Mouse (Mus musculus): Measurements from ENCODE around the gene Ppp1r12b. TPM values are rescaled to one million over a fixed set of nuclear protein-coding genes. Genes with fewer than 3 reads are reported as not detected.
A peak's percentile ranks its signal among the peaks of the same experiment; 100 is the strongest.

Ppp1r12b gene
- total RNA-seq, 2 experiments from 2014 or later: 10.5 to 11.4 TPM

DNA sequence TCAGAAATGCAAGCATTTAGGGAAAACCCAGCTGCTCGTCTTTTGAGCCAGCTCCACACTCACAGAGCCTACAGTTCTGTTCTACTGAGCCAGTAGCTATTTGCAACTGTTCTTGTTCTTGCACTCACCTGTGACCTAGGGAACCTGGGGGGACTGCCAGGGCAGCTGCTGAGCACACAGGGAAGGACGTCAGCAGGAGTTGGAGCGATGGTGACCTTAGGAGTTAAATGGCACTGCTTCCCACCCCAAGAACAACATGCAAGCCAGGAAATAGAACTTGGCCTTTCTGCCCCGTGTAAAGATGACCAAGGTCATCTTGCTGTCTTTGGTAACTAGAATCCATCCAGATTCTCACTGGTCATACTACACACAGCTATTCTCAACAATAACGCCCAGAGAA is 195.1 kb downstream of the Ppp1r12b start:
- no peak for DNase-seq

DNA sequence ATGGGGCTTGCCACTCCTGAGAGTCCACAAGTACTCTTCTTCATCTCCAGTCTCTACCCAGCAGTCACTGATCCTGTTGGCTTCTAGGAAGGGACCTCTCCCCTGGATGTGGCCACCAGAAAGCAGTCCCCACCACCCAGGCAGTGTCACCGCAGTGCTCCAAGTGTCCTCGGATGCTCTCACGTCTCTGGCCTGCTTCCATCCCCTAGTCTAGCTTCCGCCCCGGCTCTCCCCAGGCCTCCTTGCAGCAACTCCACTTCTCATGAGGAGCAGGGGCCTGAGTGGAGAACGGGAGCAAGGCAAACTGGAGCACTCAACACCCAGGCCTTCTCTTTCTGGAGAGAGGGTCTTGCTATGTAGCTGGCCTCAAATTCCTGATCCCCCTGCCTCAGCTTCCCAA is 196.6 kb downstream of the Ppp1r12b start:
- no peak for DNase-seq

DNA sequence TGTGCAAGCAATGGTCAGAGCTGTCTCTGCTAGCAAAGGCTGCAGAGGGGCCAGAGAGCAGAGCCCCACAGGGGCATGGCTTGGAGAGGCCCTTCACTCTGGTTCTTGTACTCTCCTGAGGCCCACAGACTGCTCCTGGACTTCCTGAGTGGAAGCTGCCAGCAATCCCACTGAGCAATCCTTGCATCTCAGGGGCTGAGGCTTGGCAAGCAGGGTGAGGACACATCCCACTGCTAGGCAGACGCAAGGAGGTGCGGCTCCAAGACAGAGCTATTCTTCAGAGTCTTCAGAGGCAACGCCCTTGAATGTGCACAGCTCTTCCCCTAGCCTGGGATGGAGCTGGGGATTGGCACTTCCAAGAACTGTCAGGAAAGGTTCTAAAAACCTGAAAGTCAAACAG is 198.5 kb downstream of the Ppp1r12b start:
- DNase-seq: no peak

DNA sequence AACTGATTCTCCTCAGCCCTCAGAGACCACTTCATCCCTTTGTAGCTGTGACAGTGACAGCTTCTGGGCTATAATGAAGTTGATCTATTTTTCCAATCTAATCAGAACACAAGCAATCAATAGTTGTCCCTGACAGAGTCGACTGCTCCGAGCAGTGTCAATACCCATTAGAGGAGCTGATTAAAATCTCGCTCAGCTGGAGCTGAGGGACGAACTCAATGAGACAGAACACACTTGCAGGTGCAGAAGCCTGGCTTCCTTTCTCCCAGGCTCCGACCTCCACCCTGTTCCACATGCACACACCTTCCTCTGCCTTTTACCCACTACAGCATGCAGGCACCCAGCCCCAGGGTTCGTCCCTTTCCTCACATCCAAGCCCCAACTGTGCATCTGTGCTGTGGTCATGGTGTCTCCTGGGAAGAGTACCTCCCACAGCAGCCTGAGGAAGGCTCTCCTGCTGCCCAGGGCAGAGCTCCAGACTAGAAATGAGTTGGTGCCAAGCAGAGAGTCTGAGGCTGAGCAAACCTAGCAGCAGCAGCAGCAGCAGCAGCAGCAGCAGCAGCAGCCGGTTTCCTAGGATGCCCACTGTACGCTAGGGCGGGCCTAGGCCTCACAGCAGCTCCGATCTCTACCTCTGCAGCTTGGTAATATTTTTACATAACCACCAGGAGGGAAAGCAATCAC is 199.4 kb downstream of the Ppp1r12b start:
- DNase-seq: no peak

DNA sequence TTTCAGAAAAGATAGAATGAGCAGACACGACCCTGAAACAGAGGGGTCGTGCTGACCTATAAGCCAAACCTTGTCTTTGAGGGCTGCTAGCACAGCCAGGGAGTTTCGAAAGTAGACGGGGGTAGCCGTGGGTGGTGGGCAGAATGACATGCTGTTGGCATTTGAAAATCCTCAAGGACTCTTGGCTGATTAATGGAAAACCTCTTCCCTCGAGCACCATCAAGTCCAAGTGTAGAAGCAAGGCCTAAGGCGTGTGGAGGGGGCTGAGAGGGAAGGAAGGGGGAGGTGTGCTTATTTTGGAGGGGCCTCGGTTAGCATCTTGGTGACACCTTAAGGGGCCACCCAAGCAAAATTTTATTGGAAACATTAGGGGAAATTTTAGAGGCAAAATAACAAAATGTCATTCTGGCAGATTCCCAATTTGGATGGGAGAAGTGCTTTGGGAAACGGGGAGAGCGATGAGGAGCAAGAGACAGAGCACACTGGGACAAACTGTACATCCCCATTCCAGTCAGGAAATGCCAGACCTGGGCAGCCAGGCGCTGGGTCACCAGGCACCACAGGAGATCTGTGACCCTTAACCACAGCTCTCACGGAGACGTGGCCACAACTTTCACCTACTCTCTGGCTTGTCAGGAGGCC is 200.1 kb downstream of the Ppp1r12b start:
- DNase-seq: peak in 1 of 2 experiments; percentile 28

DNA sequence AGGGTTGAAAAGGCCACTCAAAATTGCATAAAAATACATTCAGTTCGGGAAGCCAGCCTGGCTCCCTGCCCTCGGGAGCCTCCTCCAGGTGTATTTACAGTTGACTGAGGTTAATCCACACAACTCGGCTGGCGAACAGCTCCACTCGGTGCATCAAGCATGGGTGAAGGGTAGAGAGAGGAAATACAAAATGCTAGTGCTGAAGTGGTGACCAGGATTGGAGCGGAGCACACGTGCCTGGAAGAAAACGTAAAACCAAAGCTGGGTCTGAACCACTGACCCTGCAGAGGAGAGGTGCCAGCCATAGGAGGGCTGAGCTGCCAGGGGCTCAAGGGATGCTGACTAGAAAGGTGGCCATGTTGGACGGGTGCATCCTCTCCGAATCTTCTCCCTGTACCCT is 200.9 kb downstream of the Ppp1r12b start:
- DNase-seq: no peak

DNA sequence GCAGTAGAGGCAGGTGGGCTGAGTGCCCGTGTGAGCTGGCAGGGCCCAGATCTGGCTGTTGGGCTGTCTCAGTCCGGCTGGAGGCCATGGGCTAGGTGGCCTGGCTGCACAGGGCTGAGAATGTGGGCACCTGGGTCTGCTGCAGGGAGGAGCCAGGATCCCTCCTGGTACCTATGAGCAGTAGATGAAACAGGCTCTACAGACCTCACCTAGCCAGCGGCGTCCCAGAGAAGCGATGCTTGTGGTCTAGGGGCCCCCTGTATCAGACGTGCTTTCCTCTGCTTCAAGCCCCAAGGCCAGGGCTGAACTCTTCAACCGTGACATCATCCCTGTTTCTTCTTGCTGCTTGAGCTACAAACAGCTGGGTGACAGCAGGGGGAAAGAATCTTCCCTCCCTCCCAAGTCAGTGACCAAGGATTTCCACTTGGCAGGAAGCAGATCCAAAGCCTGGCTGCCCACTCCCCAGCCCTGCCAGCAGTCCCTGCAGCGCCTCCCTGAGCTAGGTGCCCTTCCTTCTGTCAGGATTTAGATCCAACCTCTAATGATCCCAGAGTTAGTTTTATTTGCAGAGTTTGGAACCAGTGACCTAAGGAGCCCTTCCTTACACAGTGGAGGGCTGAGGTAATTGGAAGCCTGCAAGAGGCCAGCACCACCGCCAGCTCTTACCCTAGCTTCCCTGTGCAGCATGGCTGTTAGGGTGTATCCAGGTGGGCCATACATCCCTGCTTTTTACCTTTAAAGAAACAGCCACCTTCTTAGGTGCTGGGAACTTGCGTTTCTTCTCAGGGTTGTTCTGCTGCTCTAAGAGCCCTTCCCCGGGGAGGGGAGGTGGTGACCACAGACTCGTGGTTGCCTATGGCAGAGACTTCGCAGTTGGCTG is 201.8 kb downstream of the Ppp1r12b start:
- DNase-seq: peak; percentile 54 to 63

DNA sequence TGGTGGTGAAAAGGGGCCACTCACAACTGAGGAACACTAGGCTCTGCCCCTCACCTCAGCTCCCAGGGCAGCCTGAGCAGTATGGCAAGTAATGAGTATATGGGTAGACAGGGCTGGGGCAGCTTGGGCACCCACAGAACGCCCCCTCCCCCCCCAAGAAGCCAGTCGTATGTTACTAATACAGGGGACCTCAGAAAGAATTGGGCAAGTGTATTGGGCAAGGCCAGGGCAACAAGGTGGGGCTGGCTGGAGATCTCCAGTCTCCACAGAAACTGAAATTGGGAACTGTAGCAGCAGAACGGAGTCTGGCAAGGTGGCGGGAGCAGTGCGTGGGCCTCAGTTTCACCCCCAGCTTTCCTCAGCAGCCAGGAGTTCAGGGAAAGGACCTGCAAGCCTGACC is 203.3 kb downstream of the Ppp1r12b start:
- no peak for DNase-seq

DNA sequence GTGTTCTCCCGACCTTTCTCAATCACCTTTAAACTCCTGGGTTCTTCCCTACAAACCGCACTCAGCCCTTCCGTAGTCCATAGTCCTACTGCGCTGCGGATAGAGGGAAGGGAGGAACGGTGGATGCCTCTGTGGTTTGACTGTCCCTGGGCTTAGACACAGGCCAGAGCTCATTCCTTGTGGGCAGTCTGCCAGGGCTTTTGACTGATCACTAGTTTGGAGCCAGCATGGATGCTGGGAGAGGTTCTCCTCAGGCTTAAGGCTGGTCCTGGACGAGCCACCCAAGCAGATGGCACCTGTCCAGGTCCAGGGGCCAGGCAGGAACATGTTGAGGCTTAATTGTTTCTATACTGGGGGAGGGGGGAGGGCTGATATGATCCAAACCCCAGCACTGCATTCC is 205.9 kb downstream of the Ppp1r12b start:
- DNase-seq: peak; percentile 49 to 56

DNA sequence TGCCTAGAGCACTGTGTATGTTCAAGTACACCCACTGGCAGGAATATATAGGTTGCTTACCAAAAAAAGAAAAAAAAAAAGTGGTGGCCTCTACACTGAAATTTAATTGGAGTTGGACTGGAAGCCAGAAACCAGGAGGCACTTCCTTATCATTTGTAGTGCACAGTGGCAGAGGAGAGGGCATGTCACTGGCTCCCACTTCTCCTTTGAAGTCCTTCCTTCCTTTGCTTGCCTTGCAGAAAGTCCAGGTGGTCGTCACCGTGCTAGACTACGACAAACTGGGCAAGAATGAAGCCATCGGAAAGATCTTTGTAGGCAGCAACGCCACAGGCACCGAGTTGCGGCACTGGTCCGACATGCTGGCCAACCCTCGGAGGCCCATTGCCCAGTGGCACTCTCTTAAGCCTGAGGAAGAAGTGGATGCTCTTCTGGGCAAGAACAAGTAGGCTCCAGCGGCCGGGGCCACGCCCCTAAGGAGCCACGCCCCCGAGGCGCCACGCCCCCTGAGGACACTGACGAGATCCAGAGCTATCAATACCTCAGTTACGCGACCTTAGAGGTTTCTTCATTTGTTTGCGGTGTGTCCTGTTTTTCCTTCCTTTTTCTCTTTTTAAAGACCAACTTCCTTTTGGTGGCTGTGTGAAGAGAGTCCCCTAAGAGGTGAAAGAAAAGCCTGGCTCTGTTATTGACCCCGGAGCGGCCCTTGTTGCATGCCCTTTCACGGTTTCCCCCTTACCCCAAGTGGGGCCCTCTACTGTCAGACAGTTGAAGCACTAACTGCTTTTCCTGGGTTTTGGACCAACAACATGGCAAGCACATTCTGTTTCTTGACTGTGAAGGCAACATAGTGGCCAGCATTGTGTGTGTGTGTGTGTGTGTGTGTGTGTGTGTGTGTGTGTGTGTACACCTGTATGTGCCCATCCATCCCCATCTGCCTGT is 208.2 kb downstream of the Ppp1r12b start:
- DNase-seq: peak; percentile 68 to 70

DNA sequence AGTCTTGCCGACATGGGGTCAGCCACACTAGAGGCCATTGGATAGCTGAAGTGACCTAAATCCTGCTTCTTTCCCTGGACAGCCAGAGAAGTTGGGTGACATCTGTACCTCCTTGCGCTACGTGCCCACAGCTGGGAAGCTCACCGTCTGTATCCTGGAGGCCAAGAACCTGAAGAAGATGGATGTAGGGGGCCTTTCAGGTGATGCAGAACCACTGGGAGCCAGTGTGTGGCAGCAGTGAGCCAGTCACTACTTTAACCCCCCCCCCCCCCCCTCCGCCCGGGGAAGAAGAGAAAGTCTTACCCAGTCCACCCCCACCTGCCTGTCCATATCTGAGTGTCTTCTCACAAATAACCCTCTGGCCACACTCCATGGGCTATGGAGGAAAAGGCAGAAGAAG is 210.1 kb downstream of the Ppp1r12b start:
- peak; percentile 45 to 62 for DNase-seq

DNA sequence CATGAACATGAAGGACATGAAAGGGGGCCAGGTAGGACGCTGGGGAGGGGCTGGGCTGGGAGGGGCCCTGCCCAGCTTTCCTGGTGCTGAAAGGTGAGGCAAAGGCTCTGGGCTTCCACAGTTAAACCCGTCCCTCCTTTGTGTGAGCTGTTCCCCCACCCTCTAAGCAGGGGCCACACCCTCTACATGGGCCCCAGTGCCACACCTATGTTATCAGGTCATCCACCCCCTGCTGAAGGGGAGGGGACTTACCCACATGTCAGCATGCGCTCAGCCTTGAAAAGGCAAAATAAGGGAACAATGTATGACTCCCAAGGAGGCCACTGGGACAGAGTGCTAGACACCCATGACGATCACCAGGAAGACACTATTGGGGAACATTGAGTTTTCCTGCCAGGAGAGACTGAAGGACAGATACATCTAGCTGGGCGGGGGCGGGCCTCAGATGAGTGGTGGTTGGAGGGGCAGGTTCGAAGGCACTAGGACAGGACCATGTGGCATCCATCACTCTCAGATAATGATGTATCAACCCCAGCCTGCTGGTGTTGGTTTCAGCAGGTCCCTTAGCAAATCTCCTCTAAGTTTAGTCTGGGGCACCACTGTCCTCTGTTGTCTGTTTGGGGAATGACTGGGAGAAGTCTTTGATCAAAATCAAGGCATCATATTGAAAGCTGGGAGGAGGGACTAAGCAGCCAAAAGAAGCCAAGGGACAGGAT is 213.6 kb downstream of the Ppp1r12b start:
- no peak for DNase-seq

DNA sequence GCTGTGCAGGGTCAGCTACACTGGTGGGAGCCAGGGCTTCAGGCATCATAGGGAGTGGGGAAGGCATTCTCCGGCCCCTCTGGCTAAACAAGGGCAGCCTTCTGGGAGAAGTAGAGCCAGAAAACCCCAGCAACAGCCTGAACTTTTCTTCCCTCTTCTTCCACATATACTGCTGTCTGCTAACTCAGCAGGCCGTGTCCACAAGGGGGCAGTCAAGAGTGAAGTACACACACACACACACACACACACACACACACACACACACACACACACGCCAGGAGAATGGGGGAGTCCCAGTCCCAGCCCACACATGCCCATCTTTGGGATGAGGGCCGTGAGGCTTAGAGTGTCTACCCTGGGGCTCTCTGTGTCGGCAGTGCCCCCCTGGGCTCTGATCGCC is 214.3 kb downstream of the Ppp1r12b start:
- peak in 1 of 2 experiments; percentile 47 for DNase-seq

DNA sequence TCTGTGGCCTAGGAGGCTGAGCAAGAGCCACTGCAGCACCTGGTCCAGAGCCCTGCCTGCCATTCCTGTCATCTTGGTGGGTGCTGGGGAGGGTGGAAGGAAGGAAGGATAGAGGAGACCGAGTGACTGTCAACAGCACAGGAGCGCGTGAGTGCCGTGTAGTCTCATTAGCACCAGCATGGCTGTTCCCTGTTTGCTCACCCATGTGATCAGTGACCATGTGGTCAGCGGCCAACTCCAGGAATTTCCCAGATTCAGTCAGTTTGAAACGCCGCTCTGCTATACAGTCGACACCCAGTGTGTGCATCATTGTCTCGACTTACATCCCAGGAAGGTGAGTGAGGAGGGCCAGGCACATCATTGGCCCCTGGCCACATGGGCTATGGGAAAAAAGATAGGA is 218.3 kb downstream of the Ppp1r12b start:
- no peak for DNase-seq

DNA sequence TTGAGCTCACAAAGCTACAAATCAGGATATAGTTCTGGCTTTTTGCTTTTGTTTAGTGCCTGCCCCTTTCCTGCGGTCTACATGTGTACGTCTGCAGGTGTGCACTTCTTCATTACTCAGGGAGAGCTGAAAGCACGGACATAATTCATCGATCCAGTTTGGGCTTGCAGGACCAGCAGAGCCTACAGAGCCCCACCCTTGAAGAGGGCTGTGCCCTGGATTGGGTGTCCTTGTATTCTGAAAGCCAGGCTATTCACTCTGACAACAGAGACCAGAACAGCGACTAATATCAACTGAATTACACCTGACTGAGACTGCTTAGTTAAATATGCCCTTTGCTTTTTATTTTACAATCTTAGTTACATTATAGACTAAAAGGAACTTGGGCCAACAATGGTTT is 222.1 kb downstream of the Ppp1r12b start:
- no peak for DNase-seq

DNA sequence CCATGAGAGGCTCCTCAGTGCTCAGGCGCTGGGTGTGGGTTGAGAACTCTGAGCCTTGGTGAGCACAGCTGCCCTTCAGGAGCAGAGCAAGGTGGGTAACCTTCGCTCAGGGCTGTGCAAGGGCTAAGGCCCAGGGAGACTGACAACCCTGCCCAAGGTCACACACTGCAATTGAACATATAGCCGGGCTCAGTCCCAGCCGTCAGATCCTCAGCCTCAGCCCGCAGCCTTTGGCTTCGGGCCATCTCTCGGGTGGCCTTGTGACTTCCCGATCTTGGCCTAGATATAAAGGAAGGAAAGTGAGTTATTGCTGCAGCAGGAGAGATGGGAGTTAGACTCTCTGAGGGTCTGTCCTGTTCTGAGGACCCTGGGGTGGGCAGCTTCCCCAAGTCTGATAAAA is 228.5 kb downstream of the Ppp1r12b start:
- peak; percentile 83 to 84 for DNase-seq

DNA sequence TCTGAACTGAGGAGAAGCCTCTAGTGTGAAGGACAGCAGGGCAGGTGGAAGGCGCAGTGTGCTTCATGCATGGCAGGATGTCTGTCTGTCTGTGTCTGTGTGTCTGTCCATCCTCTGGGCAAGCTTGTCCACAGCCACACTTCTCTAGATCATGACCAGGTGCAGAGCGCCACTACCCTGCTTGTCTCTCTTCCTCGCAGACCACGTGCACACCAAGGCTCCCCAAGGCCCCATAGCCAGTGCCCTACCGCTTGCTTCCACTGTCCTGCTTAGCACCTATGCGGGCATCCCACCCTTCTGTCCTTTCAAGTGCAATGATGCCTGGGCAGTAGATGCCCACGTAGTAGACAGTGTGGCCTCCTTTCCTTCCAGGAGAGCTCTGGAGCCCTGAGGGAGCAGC is 229.3 kb downstream of the Ppp1r12b start:
- DNase-seq: no peak

DNA sequence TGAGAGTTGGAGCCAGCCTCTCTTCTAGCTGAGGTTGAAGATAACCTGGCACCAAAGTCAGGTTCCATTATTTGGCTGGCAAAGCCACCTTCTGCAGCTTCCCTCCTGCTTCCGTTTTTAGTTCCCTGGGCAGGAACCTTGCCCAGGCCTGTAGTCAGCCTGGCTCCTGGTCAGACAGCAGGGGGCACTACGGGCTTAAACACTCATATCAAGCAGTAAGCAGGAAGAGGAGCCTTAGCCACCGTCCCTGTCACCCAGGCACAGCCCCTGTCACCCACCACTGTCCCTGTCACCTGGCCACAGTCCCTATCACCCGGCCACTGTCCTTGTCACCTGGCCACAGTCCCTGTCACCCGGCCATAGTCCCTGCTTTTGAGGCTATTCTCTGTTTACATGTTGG is 230.5 kb downstream of the Ppp1r12b start:
- DNase-seq: peak; percentile 63 to 74

DNA sequence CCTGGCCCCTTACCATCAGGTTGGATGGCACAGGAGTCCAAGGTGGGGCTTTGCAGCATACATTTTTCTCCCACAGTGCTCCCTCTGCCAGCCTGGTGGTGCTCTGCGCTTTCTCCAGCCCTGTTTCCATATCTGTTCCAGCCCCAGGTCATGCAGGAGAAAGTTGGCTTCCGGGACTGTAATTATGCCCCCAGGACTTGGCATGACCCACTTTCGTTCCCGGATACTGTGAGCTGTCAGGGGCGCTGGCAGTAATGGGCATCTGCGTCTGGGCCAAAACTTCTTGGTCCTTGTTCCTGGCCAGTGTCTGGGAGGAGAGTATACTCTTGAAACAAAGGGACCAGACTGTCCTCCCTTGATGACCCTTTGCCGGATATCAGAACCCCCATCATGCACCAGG is 232.9 kb downstream of the Ppp1r12b start:
- no peak for DNase-seq

DNA sequence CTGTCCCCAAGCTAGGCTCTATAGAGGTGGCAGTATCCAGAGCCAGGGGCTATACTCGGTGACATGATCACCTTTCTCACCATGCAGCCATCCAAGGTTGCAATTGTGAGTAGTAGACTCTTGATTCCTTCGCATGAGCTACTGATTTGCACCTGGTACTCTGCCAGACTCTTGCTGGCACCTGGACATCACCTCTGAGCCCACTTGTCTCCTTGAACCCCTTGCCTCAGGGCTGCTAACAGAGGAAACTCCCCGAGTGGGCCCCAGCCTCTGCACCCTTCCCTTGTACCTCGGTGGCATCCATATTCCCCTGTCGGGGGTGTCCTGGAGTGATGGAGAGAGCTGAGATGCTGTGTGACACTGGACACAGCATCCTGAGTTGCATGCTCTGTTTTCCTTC is 234.3 kb downstream of the Ppp1r12b start:
- no peak for DNase-seq

DNA sequence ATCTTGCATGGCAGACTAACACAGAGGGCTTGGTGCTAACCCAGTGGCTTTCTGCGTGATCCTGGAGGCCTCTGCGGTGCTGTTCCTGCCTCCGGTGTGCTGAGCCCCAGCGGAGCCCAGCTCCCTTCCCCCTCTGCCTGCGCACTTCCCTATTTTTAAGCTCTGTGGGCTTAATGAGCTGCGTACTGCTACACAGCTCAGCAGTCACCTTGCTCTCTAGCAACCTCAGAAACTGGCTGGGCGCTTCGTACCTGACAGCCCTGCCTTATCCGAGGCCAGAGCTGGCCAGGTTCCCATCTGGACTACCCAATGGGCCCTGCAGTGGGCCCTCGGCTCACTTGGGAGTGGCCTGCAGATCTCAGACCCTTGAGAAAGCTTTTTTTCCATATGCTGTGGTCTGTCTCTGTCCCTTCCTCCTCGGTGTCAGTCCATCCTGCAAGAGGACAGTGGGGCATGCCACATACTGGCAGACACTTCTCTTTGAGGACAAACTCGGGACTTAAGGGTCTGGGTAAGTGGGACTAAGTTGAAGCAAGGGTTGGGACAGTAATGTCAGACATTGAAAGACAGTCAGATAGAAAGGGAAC is 235.9 kb downstream of the Ppp1r12b start:
- DNase-seq: no peak
